Mouse (Mus musculus) ES-E14 (cell line): ENCODE measurements around the gene Olfr594.

Experiments
- HCFC1 ChIP-seq: IDR thresholded peaks from 2 replicates; pipeline ENCODE4 v1.6.1; 2012; ENCODE audit warnings: low read length, inconsistent platforms, borderline replicate concordance; ENCODE audit not compliant: insufficient read depth
- ZNF384 ChIP-seq: IDR thresholded peaks from 2 replicates; pipeline ENCODE4 v1.6.1; 2012; ENCODE audit warnings: low read depth, low read length, inconsistent platforms

GRCm38 (mm10) chr7:103169697-103170096, 47.1 kb upstream of the Olfr594 start:
- no peak for TF ChIP-seq ZNF384
- no peak for TF ChIP-seq HCFC1
